Mouse (Mus musculus): ENCODE results near the gene Zdhhc4.

The Zdhhc4 gene

GRCm38 (mm10) chr5:143272540-143273330, 56.3 kb downstream of the Zdhhc4 start:
- peak; percentile 62 for DNase-seq (ENCODE audit: low spot score)

GRCm38 (mm10) chr5:143272108-143272507, 56.9 kb downstream of the Zdhhc4 start:
- no peak for DNase-seq (ENCODE audit: low spot score)

- no peak for DNase-seq (ENCODE audit: low spot score)
Observed at GRCm38 (mm10) chr5:143271642-143272041, 57.4 kb downstream of the Zdhhc4 start.

- DNase-seq (ENCODE audit: low spot score) = no peak
Observed at GRCm38 (mm10) chr5:143270151-143270519, 58.9 kb downstream of the Zdhhc4 start.

DNA sequence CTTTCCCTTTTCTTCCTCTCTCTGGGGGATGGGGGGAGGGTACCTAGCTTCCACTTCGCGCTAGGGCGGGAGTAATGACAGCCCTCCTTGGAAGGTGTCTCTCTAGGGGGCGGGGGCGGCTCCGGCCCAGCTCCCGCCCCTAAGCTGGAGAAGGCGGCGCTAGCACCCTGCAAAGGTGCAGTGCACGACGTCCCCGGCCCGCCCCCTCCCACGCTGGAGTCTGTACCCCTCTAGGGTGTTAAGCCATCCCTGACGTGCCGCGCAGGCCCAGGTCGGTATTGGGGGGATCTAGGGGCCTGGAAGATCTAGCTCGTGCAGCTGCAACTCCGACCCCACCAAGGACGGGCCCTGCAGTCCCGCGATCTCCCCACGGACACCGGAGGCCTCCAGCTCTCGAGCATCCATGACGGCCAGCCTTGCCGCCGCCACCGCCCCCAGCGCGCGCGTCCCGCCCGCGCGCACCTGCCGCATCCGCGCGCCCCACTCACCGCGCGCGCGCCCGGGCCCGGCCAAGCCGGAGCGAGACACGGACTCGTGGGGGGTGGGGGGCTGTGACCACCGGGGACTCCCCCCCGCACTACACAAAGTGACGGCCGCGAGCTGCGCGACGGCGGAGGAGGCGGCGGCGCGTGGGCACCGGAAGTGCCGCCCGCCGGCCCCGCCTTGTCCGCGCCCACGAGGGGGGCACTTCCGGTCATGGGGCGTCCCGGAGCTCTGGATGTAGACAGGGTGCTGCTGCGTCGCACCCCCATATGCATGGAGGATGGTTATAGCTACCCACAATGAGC, 59.5 kb downstream of the Zdhhc4 start, which contains the start of gene Zfp316:
TSS of gene Zfp316 (minus strand) at position 660 of the 788 bp plus-strand sequence.
- peak; percentile 69 for DNase-seq (ENCODE audit: low spot score)

- no peak for DNase-seq (ENCODE audit: low spot score)
Observed at GRCm38 (mm10) chr5:143268985-143269362, 60.1 kb downstream of the Zdhhc4 start.

GRCm38 (mm10) chr5:143266794-143267193, 62.3 kb downstream of the Zdhhc4 start:
- no peak for DNase-seq (ENCODE audit: low spot score)

All from urinary bladder, postnatal 14 days (tissue).